Mouse (Mus musculus): ENCODE measurements at regions not wholly inside any gene's neighbourhood (a gene's known extent, or its start where the extent isn't known, plus 50 kb on each side); places are given as distances from the start of the nearest gene placed in this dataset.
A peak's percentile ranks its signal among the peaks of the same experiment; 100 is the strongest.

GRCm38 (mm10) chr10:25039926-25040325, 112.6 kb upstream of the Arg1 start:
- Histone ChIP-seq H3K4me2 (replicated peaks) (no peak overlapping the region), H3K9me3 (ENCODE audit: control insufficient read depth, low read length) (no peaks in the 10 kb centered on the region), H3K4me1 (replicated peaks; ENCODE audit: control insufficient read depth, insufficient read depth, low read length) (no peaks in the 10 kb centered on the region), H3K27ac (no peak overlapping the region), H3K27me3 (ENCODE audit: control insufficient read depth, insufficient read depth, low read length) (no peaks in the 10 kb centered on the region), H3K9ac (no peak overlapping the region), H3K36me3 (replicated peaks; ENCODE audit: control insufficient read depth, insufficient read depth) (no peaks in the 10 kb centered on the region), H3K4me3 (replicated peaks; ENCODE audit: low read length) (no peak overlapping the region)
- DNase-seq (ENCODE audit: low spot score) (no peak), ATAC-seq (ENCODE audit: low FRiP score) (no peak)
- WGBS, result 91% methylated on average over 3 of the region's 3 CpGs

GRCm38 (mm10) chr10:25036928-25037327, 109.6 kb upstream of the Arg1 start:
- Histone ChIP-seq H3K4me1 (replicated peaks; ENCODE audit: control insufficient read depth, insufficient read depth, low read length) (no peaks in the 10 kb centered on the region), H3K4me3 (replicated peaks; ENCODE audit: low read length) (no peak overlapping the region), H3K9ac (no peak overlapping the region), H3K9me3 (ENCODE audit: control insufficient read depth, low read length) (no peaks in the 10 kb centered on the region), H3K36me3 (replicated peaks; ENCODE audit: control insufficient read depth, insufficient read depth) (no peaks in the 10 kb centered on the region), H3K4me2 (replicated peaks) (no peak overlapping the region), H3K27ac (no peak overlapping the region), H3K27me3 (ENCODE audit: control insufficient read depth, insufficient read depth, low read length) (no peaks in the 10 kb centered on the region)
- WGBS, result 92% methylated on average over 3 of the region's 3 CpGs
- no peak for ATAC-seq (ENCODE audit: low FRiP score)
- DNase-seq (ENCODE audit: low spot score), result no peak

GRCm38 (mm10) chr10:25035363-25035762, 108.1 kb upstream of the Arg1 start:
- H3K9ac ChIP-seq, result no peak overlapping the region
- DNase-seq (ENCODE audit: low spot score), result no peak
- 64% methylated on average over 6 of the region's 6 CpGs for WGBS

GRCm38 (mm10) chr10:25032625-25033024, 105.3 kb upstream of the Arg1 start:
- no peaks in the 10 kb centered on the region for H3K36me3 ChIP-seq (replicated peaks; ENCODE audit: control insufficient read depth, insufficient read depth)
- no peak overlapping the region for H3K4me3 ChIP-seq (replicated peaks; ENCODE audit: low read length)
- H3K9ac ChIP-seq, result no peak overlapping the region
- H3K4me1 ChIP-seq (replicated peaks; ENCODE audit: control insufficient read depth, insufficient read depth, low read length), result 0 out of 2 replicates have a peak, but pooled peaks cover 3% of the 10 kb centered on the region
- H3K9me3 ChIP-seq (ENCODE audit: control insufficient read depth, low read length), result no peaks in the 10 kb centered on the region
- H3K4me2 ChIP-seq (replicated peaks), result no peak overlapping the region
- H3K27me3 ChIP-seq (ENCODE audit: control insufficient read depth, insufficient read depth, low read length), result no peaks in the 10 kb centered on the region
- H3K27ac ChIP-seq, result no peak overlapping the region
- ATAC-seq (ENCODE audit: low FRiP score) (no peak), DNase-seq (ENCODE audit: low spot score) (no peak)
- 90% methylated on average over 1 of the region's 1 CpGs for WGBS

More at GRCm38 (mm10) chr10:25035363-25035762, 108.1 kb upstream of the Arg1 start:
- H3K27ac ChIP-seq, result no peak overlapping the region
- no peaks in the 10 kb centered on the region for H3K27me3 ChIP-seq (ENCODE audit: control insufficient read depth, insufficient read depth, low read length)
- no peaks in the 10 kb centered on the region for H3K4me1 ChIP-seq (replicated peaks; ENCODE audit: control insufficient read depth, insufficient read depth, low read length)
- ATAC-seq (ENCODE audit: low FRiP score), result peak; percentile 55
- no peak overlapping the region for H3K4me2 ChIP-seq (replicated peaks)
- no peaks in the 10 kb centered on the region for H3K9me3 ChIP-seq (ENCODE audit: control insufficient read depth, low read length)
- no peaks in the 10 kb centered on the region for H3K36me3 ChIP-seq (replicated peaks; ENCODE audit: control insufficient read depth, insufficient read depth)
- H3K4me3 ChIP-seq (replicated peaks; ENCODE audit: low read length), result no peak overlapping the region

GRCm38 (mm10) chr10:25029387-25029915, 102.2 kb upstream of the Arg1 start:
- Histone ChIP-seq H3K4me3 (replicated peaks; ENCODE audit: low read length) (no peak overlapping the region), H3K4me1 (replicated peaks; ENCODE audit: control insufficient read depth, insufficient read depth, low read length) (0 out of 2 replicates have a peak, but pooled peaks cover 3% of the 10 kb centered on the region), H3K9ac (no peak overlapping the region), H3K36me3 (replicated peaks; ENCODE audit: control insufficient read depth, insufficient read depth) (no peaks in the 10 kb centered on the region), H3K27ac (no peak overlapping the region), H3K4me2 (replicated peaks) (no peak overlapping the region), H3K9me3 (ENCODE audit: control insufficient read depth, low read length) (0 out of 2 replicates have a peak, but pooled peaks cover 3% of the 10 kb centered on the region), H3K27me3 (ENCODE audit: control insufficient read depth, insufficient read depth, low read length) (no peaks in the 10 kb centered on the region)
- 30% methylated on average over 6 of the region's 6 CpGs for WGBS
- DNase-seq (ENCODE audit: low spot score), result no peak
- ATAC-seq (ENCODE audit: low FRiP score), result no peak

- H3K4me1 ChIP-seq (replicated peaks; ENCODE audit: control insufficient read depth, insufficient read depth, low read length), result no peaks in the 10 kb centered on the region
- 64% methylated on average over 7 of the region's 7 CpGs for WGBS
- no peaks in the 10 kb centered on the region for H3K36me3 ChIP-seq (replicated peaks; ENCODE audit: control insufficient read depth, insufficient read depth)
- 0 out of 2 replicates have a peak, but pooled peaks cover 3% of the 10 kb centered on the region for H3K9me3 ChIP-seq (ENCODE audit: control insufficient read depth, low read length)
- no peak overlapping the region for H3K4me2 ChIP-seq (replicated peaks)
- no peak overlapping the region for H3K4me3 ChIP-seq (replicated peaks; ENCODE audit: low read length)
- no peaks in the 10 kb centered on the region for H3K27me3 ChIP-seq (ENCODE audit: control insufficient read depth, insufficient read depth, low read length)
- H3K27ac ChIP-seq, result no peak overlapping the region; the same call in 1 of the 2 replicates
- H3K9ac ChIP-seq, result no peak overlapping the region
- ATAC-seq (ENCODE audit: low FRiP score), result peak; percentile 83
- DNase-seq (ENCODE audit: low spot score), result peak; percentile 44
Observed at GRCm38 (mm10) chr10:25023601-25024157, 96.4 kb upstream of the Arg1 start.

- Histone ChIP-seq H3K27ac (no peak overlapping the region; the same call in 1 of the 2 replicates), H3K4me1 (replicated peaks; ENCODE audit: control insufficient read depth, insufficient read depth, low read length) (no peaks in the 10 kb centered on the region), H3K4me2 (replicated peaks) (no peak overlapping the region), H3K27me3 (ENCODE audit: control insufficient read depth, insufficient read depth, low read length) (no peaks in the 10 kb centered on the region), H3K9ac (no peak overlapping the region), H3K36me3 (replicated peaks; ENCODE audit: control insufficient read depth, insufficient read depth) (no peaks in the 10 kb centered on the region), H3K9me3 (ENCODE audit: control insufficient read depth, low read length) (0 out of 2 replicates have a peak, but pooled peaks cover 3% of the 10 kb centered on the region), H3K4me3 (replicated peaks; ENCODE audit: low read length) (no peak overlapping the region)
- 77% methylated on average over 4 of the region's 4 CpGs for WGBS
- ATAC-seq (ENCODE audit: low FRiP score) (no peak), DNase-seq (ENCODE audit: low spot score) (no peak)
Observed at GRCm38 (mm10) chr10:25023044-25023540, 95.8 kb upstream of the Arg1 start.

GRCm38 (mm10) chr10:25018946-25019345, 91.7 kb upstream of the Arg1 start:
- Histone ChIP-seq H3K4me2 (replicated peaks) (no peak overlapping the region), H3K27me3 (ENCODE audit: control insufficient read depth, insufficient read depth, low read length) (no peaks in the 10 kb centered on the region), H3K36me3 (replicated peaks; ENCODE audit: control insufficient read depth, insufficient read depth) (no peaks in the 10 kb centered on the region), H3K9ac (no peak overlapping the region), H3K9me3 (ENCODE audit: control insufficient read depth, low read length) (no peaks in the 10 kb centered on the region), H3K4me3 (replicated peaks; ENCODE audit: low read length) (no peak overlapping the region), H3K4me1 (replicated peaks; ENCODE audit: control insufficient read depth, insufficient read depth, low read length) (no peaks in the 10 kb centered on the region), H3K27ac (no peak overlapping the region)
- DNase-seq (ENCODE audit: low spot score), result no peak
- no peak for ATAC-seq (ENCODE audit: low FRiP score)
- 46% methylated on average over 2 of the region's 2 CpGs for WGBS

- Histone ChIP-seq H3K4me2 (replicated peaks) (no peak overlapping the region), H3K27ac (no peak overlapping the region), H3K4me1 (replicated peaks; ENCODE audit: control insufficient read depth, insufficient read depth, low read length) (no peaks in the 10 kb centered on the region), H3K27me3 (ENCODE audit: control insufficient read depth, insufficient read depth, low read length) (no peaks in the 10 kb centered on the region), H3K4me3 (replicated peaks; ENCODE audit: low read length) (no peak overlapping the region), H3K36me3 (replicated peaks; ENCODE audit: control insufficient read depth, insufficient read depth) (no peaks in the 10 kb centered on the region), H3K9ac (no peak overlapping the region), H3K9me3 (ENCODE audit: control insufficient read depth, low read length) (no peaks in the 10 kb centered on the region)
- ATAC-seq (ENCODE audit: low FRiP score) (no peak), DNase-seq (ENCODE audit: low spot score) (no peak)
- WGBS, result 68% methylated on average over 1 of the region's 1 CpGs
Observed at GRCm38 (mm10) chr10:25017843-25018242, 90.6 kb upstream of the Arg1 start.

Measured in hindbrain, embryonic 14.5 days (tissue).